Mouse (Mus musculus): Measurements from ENCODE around the gene Rin3.

DNA sequence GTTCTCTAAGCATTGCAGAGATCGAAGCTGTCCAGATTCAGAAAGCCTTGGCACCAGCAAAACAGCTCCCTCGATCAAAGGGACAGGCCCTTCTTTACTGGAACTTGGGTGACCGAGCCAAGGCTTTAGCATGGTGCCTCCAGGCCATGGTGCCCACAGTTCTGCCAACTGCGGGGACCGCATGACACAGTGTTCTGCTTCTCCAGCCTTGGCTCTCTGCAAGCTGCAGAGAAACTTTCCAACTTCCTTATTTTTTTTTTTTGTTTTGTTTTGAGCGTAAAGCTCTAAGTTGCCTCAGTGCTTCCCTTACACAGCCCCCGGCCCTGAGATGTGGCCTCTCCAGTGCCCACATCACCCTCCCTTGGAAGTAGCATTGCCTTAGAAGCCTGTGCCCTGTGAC, 82.2 kb downstream of the Rin3 start:
- no peak for TF ChIP-seq CTCF (IDR thresholded peaks at IDR 0.05; ENCODE audit: control insufficient read depth, insufficient read depth, insufficient read length)
- no peak for TF ChIP-seq MYOG (IDR thresholded peaks at IDR 0.05; ENCODE audit: control insufficient read depth, extremely low read depth, insufficient read length)
- TF ChIP-seq MAX (IDR thresholded peaks at IDR 0.05) = no peak
- TF ChIP-seq MYOD1 (IDR thresholded peaks at IDR 0.05; ENCODE audit: control insufficient read depth, insufficient read length, low read depth) = no peak
- TF ChIP-seq USF1 (IDR thresholded peaks at IDR 0.05; ENCODE audit: low read depth) = no peak
- TF ChIP-seq CEBPB (IDR thresholded peaks at IDR 0.05; ENCODE audit: low read depth) = no peak
